Mouse (Mus musculus) retina, postnatal 1 day (tissue): ENCODE data around the gene Amdhd1.
"Not testable (repeated sequence)": the region's sequence is repeated elsewhere in the genome, so short reads cannot be mapped to it uniquely, and the experiment has no call there.

Experiments used
- DNase-seq: peaks from one replicate; pipeline ENCODE4 v3.0.0-alpha.2; 2012

Amdhd1 gene

DNA sequence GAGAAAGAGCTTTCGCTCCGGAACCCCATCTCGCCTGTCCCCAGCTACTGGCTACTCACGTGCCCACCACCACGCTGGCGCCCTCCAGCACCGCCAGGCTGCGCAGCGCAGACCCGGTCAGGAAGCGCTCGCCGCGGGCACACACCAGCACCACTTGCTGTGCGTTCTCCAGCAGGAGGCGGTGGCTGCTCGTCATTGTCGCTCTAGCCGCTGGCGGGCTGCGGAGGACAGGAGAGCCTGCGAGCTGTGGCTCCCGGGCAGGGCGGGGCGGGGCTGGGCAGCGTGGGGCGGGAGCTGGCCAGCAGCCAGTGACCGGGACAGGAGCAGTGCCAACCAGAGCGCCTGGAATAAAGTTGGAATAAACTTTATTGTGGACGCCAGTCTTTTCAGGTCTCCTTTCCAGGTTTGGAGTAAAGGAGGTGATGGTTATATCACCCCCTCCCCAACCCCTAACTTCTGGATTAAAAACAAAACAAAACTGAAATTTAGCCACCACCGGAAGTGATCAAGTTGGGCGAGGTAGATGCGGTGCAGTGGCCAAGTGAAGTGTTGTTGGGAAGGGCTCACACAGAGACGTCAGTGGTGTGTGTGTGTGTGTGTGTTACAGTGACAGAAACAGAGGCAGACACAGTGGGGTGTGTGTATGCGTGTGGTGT, at the start of gene Amdhd1:
TSS of gene Amdhd1 (minus strand) at position 259 of the 656 bp plus-strand sequence.
- peak; percentile 94 for DNase-seq

DNA sequence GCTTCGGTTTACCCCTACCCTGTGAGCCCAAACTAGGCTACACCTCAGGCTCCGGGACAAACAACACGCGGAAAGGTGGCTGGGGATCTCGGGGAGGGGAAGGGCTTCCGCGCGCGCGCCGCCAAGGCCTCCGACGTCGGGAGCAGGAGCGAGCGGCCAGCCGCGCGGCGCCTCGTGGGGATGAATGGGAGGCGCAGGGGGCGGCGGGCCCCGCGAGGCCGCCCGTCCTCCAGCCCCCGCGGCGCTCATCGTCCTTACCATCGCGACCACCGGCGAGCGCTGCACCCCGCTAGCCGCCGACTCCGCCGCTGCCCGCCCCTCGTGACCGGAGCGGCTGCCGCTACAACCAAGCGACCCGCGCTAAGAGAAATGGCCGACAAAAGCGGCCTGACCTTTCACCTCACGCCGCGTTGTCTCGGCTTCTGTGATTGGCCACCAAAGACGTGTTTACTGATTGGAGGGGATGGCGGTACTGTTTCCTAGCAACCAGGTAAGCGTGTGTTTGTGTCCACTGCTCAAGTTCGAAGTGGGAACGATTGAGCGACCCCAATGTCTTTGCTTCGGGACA, 49.5 kb upstream of the Amdhd1 start, which contains the start of gene Snrpf:
TSS of gene Snrpf (minus strand) at position 426 of the 568 bp plus-strand sequence.
- peak; percentile 98 for DNase-seq

DNA sequence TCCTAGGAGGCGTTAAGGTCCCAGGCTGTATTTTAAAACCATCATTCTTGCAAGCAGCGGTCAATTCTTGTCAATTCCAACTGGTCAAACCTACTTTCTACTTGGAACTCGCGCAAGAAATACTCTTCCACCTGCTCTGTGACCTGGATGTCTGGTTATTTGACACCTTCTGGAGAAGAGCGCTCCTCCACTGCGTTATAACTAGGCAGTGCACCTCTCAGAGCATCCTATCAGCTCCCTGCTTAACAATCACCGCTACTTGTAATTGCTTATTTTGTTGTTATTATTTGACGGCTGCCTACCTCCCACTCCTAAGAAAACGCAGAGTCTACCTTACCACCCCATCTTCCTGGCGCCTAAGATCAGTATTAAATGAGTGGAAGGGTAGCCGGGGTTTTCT, 49.0 kb upstream of the Amdhd1 start:
- peak; percentile 38 for DNase-seq

DNA sequence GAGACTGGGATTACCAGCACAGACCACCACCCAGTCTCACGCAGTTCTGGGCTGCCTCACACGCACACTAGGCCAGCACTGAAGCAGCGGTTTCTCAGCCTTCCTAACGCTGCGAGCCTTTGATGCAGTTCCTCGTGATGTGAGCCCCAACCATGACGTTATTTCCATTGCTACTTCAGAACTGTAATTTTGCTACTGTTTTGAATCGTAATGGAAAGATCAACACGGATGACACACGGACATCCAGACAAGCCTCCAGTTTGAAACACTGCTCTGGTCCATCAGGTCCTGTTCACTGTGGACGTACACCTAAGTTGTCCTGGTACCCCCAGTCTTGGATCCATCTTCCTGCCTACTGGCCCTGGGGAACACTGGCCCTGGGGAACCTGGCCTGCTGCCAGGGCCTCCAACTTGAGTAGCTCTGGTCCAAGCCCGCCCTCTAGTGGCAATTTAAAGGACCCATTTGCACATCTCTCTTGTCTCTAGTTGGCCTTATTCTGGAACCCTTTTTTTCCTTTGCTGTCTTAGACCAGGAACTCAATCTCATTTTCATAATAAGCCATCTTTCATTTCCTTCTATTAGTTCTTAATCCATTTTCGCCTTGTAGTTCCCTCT, 37.5 kb upstream of the Amdhd1 start:
- peak; percentile 92 for DNase-seq

DNA sequence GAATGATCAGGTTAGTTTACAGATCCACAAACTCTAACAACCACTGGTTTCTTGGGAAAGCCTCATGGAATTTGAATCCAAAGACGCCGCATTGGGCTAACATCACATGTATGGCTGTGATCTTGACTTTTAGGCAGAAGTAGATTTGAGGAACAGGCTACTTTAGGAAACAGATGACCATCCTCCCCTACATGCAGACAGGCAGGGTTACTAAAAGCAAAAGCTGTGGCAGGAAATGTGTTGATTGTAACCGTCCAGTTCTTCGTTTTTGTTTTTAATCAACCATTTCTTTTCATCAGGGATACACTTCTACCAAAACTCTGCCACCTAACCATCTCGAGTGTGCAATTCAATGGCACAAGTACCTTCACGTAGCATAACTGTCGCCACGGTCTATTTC, 36.1 kb upstream of the Amdhd1 start:
- DNase-seq: no peak

DNA sequence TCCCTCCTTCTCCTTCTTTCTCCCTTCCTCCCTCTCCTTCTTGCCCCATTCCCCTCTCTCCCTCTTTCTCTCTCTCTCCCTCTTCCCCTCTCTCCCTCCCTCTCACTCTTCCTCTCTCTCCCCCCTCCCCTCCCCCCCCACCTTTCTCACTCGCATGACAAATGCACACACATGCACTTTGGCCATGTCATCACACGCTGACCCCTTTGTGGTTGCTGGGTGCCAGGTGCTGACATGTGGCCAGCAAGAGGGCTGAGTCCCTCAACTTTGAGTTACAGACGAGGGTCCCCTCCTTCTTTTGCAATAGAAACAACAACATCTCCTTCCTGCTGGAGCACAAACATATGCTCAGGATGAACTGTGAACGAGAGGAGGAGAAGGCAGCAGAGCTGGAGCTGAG, 35.1 kb upstream of the Amdhd1 start:
- DNase-seq: no peak

DNA sequence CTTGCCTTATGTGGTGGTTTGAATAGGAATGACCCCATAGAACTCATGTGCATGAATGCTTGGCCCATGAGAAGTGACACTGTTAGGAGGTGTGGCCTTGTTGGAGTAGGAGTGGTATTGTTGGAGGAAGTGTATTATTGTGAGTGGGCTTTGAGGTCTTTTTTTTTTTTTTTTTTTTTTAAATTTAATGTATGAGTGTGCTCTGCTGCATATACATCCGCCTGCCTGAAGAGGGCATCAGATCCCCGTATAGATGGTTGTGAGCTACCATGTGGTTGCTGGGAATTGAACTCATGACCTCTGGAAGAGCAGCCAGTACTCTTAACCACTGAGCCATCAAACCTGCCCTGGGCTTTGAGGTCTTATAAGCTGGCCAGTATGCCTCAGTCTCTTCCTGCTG, 32.4 kb upstream of the Amdhd1 start:
- no peak for DNase-seq

DNA sequence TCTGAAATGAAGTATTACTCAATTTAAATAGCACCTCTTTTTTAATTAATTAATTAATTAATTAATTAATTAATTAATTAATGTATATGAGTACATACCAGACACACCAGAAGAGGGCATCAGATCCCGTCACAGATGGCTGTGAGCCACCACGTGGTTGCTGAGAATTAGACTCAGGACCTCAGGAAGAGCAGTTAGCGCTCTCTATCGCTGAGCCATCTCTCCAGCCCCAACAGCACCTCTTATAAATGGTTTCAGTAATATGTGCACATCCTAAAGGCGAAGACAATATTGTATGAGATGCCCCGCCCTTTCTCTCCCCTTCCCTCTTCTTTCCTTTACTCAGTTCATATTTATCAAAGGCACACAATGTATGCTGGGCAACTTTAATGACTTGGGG, 28.8 kb upstream of the Amdhd1 start:
- DNase-seq: no peak

DNA sequence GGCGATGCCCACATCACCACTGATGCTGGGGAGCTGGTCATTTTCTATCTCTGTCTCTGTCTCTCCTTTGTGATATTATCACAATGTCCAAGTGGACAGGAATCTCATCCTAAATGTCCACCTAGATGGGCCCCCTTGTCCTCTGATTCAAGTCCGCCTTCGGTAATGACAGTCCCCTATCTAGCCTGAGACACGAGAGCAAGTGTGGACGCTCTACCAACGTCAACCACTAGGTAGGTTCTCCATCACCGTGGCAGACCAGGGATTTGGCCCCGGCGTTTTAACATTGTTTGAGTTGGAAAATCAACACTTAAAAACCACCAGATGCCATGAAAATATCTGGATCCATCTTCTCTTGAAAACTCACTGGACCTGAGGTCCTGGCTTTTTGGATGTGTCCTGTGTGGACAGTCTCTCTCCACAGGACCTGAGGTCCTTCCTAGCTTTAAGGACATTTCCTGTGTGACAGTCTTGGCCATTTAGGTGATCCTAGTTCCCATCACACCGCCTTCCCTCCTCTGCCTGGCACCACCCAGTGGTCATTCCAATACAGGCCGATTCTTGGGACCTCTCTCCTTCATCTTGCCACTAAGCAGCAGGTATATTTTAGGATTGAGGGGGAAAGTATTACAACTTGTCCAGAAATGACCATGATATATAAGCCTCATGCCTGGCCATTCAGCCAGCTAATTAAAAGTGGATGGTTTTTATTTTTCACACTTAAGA, 28.2 kb upstream of the Amdhd1 start:
- no peak for DNase-seq

DNA sequence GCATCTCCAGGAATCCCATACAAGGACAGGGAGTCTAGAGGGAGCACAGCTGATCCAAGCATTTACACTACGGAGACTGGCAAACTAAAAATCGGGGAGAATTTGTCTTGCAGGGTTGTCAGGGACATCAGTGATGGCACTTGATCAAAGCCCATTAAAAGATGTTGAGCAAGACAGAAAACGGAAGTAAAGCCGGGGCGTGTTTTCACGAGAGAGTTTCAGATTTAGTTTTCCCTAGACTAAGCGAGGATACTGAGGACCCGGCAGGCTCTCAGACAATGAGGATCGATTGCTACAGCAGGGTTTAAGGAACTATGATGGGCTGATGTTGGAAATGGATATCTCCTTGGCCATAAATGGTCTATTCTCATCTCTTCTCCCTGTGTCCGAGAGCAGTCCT, 27.2 kb upstream of the Amdhd1 start:
- DNase-seq: no peak

DNA sequence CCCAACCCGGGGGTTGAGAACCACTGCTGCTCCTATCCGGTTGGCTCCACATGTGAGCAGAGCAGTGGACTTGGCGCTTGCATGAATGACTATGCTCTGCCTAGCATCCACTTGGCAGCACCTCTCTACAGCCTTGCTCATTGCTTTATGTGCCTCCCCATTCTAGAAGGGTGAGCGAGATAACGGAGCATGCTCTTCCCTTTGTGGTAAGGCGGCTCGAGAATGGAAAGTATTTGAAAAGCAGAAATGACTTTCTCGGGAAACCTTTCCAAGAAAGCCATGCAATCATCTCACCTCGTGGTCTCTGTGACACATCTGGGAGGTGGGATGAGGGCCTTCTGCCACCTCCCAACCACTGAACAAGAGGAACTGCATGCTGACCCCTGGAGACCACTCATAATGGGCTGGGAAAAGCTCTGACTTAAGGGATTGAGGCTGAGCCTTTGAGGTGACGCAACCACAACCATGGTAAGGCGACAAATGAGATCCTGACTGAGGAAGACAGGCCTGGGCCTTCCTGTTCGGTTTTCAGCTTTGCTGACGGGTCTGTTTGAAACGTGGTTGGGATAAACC, 24.8 kb upstream of the Amdhd1 start:
- DNase-seq: no peak

DNA sequence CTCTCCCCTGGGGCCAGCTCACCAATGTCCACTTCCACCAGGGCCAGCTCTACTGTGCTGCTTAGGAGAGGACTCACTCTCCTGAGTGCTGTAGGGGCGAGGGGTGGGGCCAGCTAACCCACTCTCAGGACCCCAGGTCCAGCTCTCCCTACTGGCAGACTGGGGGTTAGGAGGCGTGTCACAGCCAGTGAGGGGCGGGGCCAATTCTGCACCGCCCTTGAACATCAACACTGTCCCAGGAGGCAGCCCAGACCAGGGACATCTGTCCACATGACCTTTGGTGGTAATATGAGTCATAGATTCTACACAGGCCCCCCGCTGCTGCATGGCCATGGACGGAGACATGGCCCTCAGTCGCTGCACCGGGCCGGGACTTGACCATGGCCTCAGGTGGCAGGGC, 20.0 kb upstream of the Amdhd1 start:
- DNase-seq: peak; percentile 14

DNA sequence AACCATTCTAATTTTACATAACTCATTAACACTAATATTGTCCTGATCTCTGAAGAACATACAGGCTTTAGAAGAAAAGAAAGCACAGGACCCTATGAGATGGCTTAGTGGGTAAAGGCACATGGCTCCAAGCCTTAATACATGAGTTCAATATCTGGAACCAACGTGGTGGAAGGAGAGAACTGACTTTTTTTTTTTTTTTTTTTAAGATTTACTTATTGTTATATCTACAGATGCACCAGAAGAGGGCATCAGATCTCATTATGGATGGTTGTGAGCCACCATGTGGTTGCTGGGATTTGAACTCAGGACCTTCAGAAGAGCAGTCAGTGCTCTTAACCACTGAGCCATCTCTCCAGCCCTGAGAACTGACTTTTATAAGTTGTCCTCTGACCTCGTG, 18.1 kb upstream of the Amdhd1 start:
- DNase-seq: not testable (repeated sequence)

DNA sequence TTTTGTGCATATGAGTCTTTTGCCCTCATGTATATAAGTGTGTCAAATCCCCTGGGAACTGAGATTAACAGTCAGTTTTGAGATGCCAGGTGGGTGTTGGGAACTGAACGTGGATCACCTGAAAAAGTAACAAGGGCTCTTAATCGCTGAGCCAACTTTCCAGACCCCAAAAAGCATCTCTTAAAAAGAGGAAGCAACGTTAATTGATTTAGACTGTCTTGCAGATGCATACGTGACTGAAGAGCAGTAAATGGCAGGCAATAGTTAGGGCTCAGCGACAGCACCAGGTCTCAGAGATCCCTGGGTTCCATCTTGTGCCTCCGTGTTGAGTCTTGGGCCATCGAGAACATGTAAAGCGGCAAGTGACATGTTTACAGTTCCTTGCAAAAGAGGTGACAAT, 12.8 kb upstream of the Amdhd1 start:
- DNase-seq: no peak

DNA sequence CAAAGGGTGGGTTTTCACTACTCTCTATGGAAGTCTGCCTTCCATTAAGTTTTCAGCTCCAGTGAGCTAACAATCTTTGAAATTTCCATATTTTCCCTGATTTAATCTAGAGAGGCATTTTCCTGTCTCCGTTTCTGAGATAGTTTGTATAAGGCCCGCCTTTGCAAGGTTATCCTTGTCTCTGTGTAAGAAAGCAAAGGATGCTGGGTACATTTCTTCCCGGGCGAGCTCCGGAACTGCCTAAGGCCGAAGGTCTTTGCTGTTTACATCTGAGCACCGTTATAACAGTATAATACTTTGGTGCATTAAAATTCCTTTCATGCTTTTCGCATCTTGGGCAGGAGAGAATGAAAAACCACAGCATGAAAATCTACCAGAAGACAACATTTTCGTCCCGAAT, 10.0 kb upstream of the Amdhd1 start:
- no peak for DNase-seq

DNA sequence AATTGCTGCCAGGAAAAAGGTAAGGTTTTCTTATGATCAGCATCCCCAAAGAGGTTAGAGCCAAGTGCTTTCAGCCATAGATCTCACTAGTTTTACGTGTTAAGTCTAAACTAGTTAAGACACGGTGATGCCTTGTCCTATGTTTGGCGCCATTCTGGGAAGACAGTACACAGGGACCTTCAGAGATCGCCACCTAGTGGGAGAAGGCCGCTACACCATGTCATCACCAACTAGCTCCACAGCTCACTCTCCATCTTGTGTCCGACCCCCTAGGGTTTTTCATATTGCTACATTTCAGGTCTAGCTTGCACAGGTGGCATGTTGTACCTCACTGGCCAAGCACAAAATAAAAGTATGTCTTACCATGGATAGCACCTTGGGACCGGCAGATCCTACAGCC, 9.2 kb upstream of the Amdhd1 start:
- peak; percentile 88 for DNase-seq

DNA sequence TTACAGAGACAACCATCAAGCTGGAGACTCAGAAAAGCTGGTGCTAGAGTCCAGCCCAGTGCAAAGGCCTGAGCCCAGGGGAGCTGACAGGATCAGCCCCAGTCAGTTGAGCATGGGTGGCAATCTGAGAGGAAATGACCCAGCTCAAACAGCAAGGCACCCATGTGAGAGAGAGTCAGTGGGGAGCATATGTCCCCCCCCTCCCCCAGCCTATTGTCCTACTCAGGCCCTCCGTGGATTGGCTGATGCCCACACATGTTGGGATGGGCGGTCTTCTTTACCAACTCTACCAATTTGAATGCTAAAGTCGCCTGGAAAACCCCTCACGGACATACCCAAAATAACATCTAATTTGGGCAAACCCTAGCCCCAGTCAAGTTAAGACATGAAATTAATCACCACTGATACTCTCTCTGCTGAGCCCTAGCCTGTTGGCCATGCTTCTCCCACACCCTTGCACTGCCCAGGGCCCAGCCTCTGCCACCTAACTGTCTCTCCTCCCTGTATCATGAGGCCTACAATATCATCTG, 8.0 kb upstream of the Amdhd1 start:
- DNase-seq: no peak

DNA sequence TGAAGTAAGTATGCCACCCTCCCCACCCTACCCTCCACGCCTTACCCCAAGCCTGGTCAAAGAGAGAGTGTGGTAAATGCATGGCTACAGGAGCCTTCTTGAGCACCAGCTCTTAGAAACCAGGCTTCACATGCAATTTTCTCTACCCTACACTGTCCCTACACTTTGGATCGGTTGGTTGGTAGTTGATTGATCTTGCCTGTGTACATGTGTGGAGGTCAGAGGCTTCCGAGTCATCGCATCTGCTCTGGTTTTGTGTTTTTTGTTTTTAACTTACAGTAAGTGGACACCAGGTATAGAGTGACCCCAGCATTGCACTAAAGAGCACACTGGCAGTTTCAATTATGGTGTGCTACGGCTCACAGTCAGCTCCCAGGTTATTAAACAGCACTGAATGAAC, 4.3 kb upstream of the Amdhd1 start:
- DNase-seq: peak; percentile 27

DNA sequence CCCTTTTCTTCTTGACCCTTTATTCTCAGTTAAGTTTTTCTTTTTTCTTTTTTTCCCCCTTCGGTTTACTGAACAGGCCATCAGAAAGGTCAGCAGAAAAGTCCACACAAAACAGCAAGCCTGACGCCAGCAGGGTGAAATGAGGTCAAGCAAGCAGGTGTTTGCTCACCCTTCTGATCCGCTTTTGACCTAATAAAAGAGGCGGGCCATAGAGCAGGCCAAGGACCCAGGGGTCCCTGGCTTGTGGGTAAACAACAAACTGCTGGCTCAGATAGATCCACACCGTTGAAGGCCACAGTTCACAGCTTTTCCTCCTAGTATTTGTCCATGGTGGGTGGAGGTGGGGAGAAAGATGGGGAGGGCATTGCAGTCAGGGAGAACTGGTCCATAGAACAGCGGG, 3.3 kb upstream of the Amdhd1 start:
- peak; percentile 55 for DNase-seq

DNA sequence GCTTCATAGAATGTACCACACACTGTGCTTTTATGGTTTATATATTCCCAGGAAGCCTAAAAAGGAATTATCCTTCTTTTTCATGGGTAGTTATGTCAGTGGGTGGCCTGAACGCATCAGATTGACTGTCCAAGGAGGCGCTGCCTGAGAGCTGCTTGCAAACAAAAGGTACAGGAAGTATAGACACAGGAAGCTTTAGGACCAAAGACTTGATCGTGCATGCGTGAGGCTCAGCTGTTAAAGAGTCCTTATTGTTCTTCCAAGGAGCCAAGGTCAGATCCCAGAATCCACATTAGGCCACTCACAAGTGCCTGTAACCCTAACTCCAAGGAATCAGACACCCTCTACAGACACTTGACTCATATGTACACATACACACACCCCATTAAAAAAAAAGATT, 2.5 kb upstream of the Amdhd1 start:
- DNase-seq: peak; percentile 5

DNA sequence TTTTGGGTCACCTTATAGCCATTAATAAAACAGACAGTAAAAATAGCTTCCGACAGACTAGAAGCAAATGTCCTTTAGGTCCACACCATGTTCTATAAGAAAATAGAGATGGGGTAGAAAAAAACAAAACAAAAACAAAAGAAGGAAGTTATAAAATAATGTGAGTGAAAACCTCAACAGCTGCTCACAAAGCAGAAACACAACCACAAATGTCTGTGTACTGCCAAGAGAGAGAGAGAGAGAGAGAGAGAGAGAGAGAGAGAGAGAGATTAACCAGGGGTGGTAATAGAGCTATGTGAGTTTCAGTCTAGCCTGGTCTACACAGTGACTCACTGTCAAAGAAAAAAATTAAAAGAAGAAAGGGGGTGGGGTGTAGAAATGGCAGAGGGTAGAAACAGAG, 1.8 kb upstream of the Amdhd1 start:
- DNase-seq: no peak

DNA sequence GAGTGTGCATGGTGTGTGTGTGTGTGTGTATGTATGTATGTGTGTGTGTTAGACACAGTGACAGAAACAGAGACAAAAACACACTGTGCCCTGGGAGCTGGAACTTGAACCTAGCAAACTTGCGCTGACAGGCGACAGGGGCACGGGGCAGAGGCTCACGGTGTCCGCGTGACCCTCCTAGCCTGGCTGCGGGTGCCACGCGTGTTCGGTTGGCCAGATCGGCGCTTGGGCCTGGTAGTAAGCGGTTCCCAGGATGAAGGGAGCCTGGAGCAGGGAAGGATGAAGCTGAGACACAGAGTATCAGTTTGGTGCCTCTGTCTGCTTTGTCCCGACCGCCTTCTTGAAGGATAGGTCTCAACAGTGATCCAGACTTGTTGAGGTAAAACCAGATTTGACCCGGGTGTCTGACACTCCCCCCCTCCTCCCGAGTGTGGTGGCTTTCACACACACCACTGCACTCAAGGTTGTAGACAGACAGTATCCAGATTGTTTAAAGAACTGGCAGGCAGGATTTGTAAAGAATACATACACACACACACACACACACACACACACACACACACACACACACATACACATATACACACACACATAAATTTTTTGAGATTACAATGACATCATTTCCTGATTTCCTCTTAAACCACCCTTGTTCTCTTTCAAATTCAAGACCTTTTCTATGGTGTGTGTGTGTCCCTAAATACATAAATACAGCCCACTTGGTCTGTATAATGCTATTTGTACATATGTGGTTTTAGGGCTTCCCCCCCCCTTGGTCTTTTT, 788 bp upstream of the Amdhd1 start, which contains the start of gene Ccdc38:
TSS of gene Ccdc38 (plus strand) at position 202 of the 780 bp plus-strand sequence.
- no peak for DNase-seq
